Mouse (Mus musculus) right cerebral cortex, postnatal 10 days (tissue): ENCODE data around the gene Myh14.

Source experiments
- DNase-seq, 2 experiments: peaks; one replicate each; pipeline ENCODE4 v3.0.0; 2021; ENCODE audit warnings: low spot score in 2 of 2

Gene Myh14

DNA sequence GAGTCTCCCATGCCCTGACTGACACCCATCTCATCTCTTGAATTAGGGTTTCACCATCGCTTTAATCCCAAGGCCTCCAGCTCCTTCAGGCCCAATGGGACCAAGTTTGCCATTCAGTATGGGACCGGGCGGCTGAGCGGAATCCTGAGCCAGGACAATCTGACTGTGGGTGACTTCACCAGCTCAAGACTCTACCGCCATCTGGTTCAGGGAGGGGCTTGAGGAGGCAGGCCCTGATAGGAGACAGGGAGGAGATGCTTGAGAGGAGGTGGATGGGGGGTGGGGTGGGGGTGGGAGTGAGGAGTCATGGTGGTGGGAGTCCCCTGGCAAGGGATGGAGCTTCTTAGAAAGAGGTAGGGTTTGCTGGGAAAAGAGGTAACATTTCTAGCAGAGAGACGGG, 89.0 kb downstream of the Myh14 start:
- DNase-seq: peak in 1 of 2 experiments; percentile 17

- no peak for DNase-seq
These were observed 94.3 kb downstream of the Myh14 start for GRCm38 (mm10) chr7:44576333-44576844.

- DNase-seq: no peak
These were observed 97.6 kb downstream of the Myh14 start for GRCm38 (mm10) chr7:44572956-44573484.

- DNase-seq: no peak
These were observed 98.4 kb downstream of the Myh14 start, which contains the start of gene Napsa for GRCm38 (mm10) chr7:44572213-44572701. Gene Napsa, plus strand, starts transcription at chr7:44572380.

- no peak for DNase-seq
These were observed 98.8 kb downstream of the Myh14 start for GRCm38 (mm10) chr7:44571811-44572210.

GRCm38 (mm10) chr7:44570989-44571388, 99.7 kb downstream of the Myh14 start:
- DNase-seq: no peak

- no peak for DNase-seq
These were observed 101.8 kb downstream of the Myh14 start for GRCm38 (mm10) chr7:44568803-44569202.

- DNase-seq: no peak
These were observed 105.2 kb downstream of the Myh14 start for GRCm38 (mm10) chr7:44565414-44565813.

DNA sequence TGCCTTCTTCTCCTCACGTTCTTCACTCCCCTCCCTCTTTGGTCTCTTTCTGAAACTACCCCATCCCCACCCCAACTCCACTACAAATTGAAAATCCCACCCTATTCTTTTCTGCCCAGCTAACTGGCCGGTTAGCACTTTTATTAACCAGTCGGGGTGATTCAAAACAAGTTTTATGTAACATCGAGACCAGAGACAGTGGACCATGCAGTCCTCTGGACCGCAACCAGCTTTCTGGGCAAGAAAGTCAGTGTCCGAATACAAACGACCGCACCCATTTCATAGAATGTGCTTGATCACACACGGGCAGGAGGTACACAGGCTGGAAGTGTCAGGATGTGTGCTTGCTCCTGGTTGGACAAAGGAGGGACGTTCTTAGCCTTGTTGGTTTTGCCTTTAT, 106.2 kb downstream of the Myh14 start:
- DNase-seq: no peak

- DNase-seq: no peak
These were observed 107.4 kb downstream of the Myh14 start for GRCm38 (mm10) chr7:44563284-44563683.

- DNase-seq: peak; percentile 83 to 89
These were observed 109.9 kb downstream of the Myh14 start for GRCm38 (mm10) chr7:44560435-44561400.

DNA sequence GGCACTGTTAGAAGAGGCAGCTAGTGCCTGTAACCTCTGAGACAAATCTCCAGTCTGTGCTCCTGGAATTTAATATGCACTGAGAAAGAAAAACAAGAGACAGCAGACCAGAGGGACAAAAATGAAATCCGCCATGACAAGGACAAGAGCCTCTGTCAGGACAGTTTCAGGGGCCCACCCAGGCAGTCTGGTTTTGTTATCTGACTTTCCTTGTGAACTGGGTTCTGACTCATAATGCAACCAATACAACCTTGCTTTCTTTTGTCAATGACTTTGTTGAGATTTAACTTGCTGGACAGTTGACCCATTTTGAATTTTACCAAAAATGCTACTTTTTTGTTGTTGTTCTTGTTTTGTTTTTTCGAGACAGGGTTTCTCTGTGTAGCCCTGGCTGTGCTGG, 113.0 kb downstream of the Myh14 start:
- no peak for DNase-seq
